Mouse (Mus musculus) bone marrow macrophage, adult 2 months (primary cell): ENCODE measurements around the gene Fdxr. TPM values are rescaled to one million over a fixed set of nuclear protein-coding genes. Genes with fewer than 3 reads are reported as not detected.
A peak's percentile ranks its signal among the peaks of the same experiment; 100 is the strongest.

Experiments used
- H3K27ac ChIP-seq: 2 replicates; pipeline ENCODE4 v1.5.1; 2012; ENCODE audit warnings: low read depth, low read length; ENCODE audit not compliant: insufficient read depth
- H3K4me1 ChIP-seq: 2 replicates; pipeline ENCODE4 v1.6.1; 2012; ENCODE audit warnings: low read length; ENCODE audit not compliant: control insufficient read depth, insufficient read depth
- H3K4me3 ChIP-seq: 2 replicates; pipeline ENCODE4 v1.5.1; 2012; ENCODE audit warnings: mild to moderate bottlenecking, low read length, moderate library complexity; ENCODE audit not compliant: insufficient read depth
- CTCF ChIP-seq: IDR thresholded peaks from 2 replicates; pipeline ENCODE4 v1.5.1; 2012; ENCODE audit warnings: low read depth, mild to moderate bottlenecking, low read length, moderate library complexity
- POLR2A ChIP-seq: IDR thresholded peaks from 2 replicates; pipeline ENCODE4 v1.6.1; 2012; ENCODE audit warnings: mild to moderate bottlenecking, low read depth, low read length, borderline replicate concordance
- polyA plus RNA-seq: library from polyadenylated mRNA; stranded (reverse); fragments of >200 nt; gene quantifications from 2 replicates; pipeline ENCODE4 v1.2.4, GENCODE M21; 2012; ENCODE audit not compliant: missing spikeins, insufficient read depth, insufficient read length

The Fdxr gene
- 7.8 and 9.6 TPM in 2 replicates for polyA plus RNA-seq

DNA sequence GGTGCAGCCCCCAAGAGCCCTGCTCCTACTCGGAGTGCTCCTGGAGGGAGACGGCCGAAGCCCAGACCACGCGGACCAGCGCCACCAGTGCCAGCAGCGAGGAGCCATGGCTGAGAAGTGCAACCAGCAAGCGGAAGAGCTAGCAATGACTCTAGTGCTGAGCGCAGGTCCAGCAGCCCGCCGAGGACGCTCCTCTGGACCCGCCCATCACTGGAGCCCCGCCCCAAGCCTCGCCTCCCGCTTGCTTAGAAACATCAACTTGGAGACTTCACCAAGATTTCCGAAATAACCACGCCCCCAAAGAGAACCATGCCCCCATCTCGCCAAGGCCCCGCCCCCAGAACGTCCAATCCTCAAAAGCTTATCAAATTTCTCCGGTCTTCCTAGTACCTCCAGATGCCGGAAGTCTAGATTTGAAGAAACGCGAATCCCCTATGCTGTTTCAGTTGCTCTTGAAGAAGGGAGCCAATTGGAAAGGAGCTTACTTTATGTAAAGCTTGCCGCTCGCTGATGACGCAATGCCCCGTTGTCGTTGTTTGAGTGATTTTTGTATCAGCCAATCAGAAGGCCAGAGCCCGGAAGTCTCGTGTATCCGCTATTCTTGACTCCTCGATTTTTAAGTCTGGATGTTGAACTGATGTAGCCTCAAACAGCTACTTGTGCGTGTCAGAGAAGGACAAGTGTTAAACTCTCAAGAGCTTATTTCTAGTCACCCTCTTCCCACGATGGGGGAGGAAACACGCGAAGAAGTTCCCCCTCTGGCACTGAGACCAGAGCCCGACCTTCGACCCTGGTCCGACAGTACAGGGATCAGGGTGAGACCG, at the start of gene Fdxr:
Gene Fdxr, minus strand, starts transcription at position 271 of the 824 bp plus-strand sequence.
- peak within 1 kb of the TSS; percentile 78 for H3K27ac ChIP-seq
- H3K4me3 ChIP-seq, result peak within 1 kb of the TSS; percentile 80
- peaks cover 24% of the 10 kb centered on the region for H3K4me1 ChIP-seq
- TF ChIP-seq POLR2A (no peak; the same call in 1 of the 2 replicates), CTCF (no peak)

DNA sequence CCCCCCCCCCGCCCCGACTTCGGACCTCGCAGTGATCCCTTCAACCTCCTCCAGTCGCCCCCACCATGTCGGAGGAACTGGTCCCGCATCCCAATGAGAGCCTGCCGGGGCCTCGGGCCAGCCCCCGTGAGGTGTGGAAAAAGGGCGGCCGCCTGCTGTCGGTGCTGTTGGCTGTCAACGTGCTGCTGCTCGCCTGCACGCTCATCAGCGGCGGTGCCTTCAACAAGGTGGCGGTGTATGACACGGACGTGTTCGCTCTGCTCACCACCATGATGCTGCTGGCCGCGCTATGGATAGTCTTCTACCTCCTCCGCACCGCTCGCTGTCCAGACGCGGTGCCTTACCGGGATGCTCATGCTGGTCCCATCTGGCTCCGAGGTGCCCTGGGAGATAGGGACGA, 46.5 kb upstream of the Fdxr start:
- TF ChIP-seq CTCF (no peak), POLR2A (no peak)
- H3K4me1 ChIP-seq, result peaks cover 9% of the 10 kb centered on the region
- H3K27ac ChIP-seq, result no peak overlapping the region
- no peak overlapping the region for H3K4me3 ChIP-seq

DNA sequence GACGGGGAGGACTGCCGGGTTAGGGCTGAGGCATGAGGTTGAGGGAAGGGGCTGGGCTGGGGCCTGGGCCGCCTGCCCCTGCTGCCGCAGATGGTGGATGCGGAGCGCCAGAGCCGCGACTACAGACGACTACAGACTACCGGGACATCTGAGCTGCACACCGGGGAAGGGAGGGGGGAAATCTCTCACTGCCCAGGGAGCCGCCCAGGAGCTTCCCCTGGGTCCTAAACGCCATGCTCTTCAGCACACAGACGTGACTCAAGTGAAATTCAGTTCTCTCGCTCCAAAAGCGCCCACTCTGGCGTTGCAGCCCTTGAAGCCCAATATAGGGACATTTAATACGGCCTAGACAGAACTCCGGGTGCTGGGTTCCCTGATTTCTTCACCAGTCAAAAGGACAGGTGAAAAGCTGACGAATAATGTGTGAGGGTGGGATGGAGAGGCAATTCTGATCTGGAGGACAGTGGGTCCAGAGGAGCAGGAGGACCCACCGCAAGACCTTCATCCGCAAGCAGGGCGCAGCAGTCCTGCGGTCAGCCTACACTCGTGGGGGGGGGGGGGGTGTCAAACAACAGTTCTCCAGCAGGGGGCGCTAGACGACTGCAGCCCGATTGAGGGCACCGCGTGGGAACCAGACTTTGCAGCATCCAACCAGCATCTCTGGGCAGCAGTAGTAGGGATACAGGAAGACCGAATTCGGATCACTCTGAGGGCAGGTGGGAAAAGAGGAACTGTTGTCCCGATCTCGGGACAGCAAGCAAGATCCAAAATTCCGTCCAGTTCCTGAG, 45.2 kb upstream of the Fdxr start, which contains the start of gene Ush1g:
Gene Ush1g, minus strand, starts transcription at position 136 of the 788 bp plus-strand sequence.
- Histone ChIP-seq H3K4me1 (0 out of 2 replicates have a peak, but pooled peaks cover 3% of the 10 kb centered on the region), H3K27ac (no peak within 1 kb of the TSS), H3K4me3 (no peak within 1 kb of the TSS)
- no peak for TF ChIP-seq POLR2A
- TF ChIP-seq CTCF, result peak; percentile 75

DNA sequence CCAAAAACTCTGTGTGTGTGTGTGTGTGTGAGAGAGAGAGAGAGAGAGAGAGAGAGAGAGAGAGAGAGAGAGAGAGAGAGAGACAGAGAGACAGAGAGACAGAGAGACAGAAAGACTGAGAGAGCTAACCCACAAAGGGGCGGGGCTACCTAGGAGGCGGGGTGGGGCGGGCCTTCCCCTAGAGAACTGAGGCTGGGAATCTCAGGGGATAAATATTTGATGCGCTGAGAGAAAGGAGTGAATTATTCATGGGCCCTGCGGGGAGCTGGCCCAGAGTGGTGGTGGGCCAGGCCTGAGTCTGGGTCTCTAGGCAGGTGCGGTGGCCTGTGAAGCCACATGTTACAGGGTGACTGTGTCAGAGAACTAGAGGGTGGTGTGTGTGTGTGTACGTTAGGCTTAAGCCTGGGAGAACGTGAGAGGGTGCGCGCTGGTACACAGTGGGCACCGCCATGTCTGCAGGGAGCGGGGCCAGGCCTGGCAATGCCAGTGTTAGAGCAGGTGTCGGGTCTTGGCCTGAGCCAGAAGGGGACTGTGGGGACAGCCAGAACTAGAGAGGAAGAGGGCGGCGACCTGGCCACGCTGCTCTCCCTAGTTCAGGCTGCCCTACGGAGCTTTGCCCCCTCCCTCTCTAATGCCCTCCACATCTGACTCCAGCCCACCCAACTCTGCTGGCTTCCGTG, 43.0 kb upstream of the Fdxr start:
- no peak overlapping the region for H3K27ac ChIP-seq
- no peaks in the 10 kb centered on the region for H3K4me1 ChIP-seq
- TF ChIP-seq POLR2A (no peak), CTCF (no peak)
- no peak overlapping the region for H3K4me3 ChIP-seq

DNA sequence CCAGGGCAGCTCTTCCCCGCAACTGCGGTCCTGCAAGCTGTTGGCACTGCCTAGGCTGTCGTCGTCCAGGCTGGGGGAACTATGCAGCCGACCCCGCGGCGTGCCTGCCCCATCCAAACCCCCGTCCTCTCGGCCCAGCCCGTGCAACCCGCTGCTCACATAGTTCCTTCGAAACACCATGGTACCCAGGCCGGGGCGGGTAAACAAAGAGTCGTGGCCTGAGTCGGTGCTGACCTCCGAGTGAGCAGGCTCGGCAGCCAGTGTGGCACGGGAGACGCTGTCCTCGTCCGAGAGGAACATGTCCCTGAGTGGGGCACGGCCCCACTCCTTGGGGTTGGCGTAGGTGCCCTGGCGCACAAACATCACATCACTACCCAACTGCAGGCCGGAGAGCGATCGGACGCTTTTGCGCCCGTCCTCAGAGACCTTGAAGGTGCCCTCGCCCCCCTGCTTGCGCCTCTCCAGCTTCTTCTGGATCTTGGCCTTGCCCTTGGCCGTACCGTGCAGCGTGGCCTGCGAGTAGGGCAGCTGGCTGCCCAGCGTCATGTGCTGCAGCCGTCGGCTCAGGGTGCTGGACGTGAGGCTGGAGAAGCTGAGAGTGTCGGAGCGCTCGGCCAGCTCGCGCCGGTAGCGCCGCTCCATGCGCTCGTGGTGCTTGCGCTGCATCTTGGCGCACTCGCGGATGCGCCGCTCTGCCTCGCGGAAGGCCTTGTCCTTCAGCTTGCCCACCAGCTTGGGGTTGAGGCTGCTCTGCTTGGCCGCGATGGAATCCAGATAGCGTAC, 41.6 kb upstream of the Fdxr start:
- no peaks in the 10 kb centered on the region for H3K4me1 ChIP-seq
- H3K4me3 ChIP-seq, result no peak overlapping the region
- H3K27ac ChIP-seq, result no peak overlapping the region
- TF ChIP-seq CTCF (no peak), POLR2A (no peak)

DNA sequence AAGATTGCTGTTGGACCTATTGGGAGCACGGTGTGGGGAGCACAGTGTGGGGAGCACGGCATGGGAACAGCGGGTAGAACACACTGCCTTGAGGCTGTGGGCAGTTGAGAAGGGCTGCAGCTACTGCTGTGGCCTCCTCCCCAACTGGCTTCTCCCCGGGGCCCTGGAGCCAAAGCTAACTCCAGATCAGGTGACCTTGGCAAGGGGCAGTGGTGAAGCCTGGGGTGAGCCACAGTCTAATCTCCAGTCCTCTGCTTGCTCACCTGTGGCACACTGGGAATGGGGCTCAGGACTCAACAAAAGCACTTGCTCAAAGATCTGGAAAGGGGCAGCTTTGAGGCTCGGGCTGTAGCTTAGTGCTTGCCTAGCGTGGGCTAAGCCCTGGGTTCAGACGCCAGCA, 40.4 kb upstream of the Fdxr start:
- H3K4me1 ChIP-seq, result no peaks in the 10 kb centered on the region

DNA sequence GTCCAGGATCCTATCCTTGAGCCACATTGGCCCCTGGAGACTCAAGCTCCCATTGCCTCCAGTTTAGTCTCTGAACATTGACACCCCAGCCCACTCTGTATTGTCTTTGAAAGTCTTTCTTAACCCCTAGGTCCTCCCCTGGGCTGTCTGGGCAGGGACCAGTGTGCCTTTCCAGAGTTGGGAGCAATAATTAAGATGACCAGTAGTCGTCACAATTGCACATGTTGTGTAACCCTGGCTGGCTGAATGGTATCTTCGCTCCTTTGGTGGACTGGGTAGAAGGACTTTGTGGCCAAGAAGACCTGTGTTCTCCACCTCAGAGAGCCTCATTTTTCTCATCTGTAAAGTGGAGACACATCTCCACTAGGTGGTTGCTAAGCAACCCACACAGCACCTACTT, 37.4 kb upstream of the Fdxr start:
- TF ChIP-seq CTCF (no peak), POLR2A (no peak)
- no peak overlapping the region for H3K27ac ChIP-seq
- H3K4me3 ChIP-seq, result no peak overlapping the region
- H3K4me1 ChIP-seq, result no peaks in the 10 kb centered on the region

More for the DNA sequence above, 40.4 kb upstream of the Fdxr start:
- TF ChIP-seq CTCF, result no peak
- TF ChIP-seq POLR2A, result no peak
- H3K4me3 ChIP-seq, result no peak overlapping the region
- H3K27ac ChIP-seq, result no peak overlapping the region

DNA sequence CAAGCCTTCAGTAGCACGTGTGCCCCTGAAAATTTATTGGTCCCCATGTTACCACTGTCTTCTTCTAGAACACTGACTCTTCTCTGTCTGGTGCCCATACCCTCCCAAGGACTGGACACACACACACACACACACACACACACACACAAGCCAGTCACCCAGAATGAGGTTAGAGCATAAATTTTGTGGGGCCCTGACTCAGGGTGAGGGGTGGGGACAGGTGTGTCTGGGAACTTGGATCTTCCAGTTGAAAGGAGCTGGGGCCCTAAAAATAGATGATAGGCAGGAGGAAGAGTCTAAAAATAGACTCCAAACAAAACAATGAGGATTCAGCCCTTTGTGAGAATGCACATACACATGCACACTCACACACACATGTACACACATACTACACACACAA, 31.9 kb upstream of the Fdxr start:
- Histone ChIP-seq H3K4me3 (no peak overlapping the region), H3K27ac (no peak overlapping the region), H3K4me1 (no peaks in the 10 kb centered on the region)
- no peak for TF ChIP-seq POLR2A
- no peak for TF ChIP-seq CTCF

DNA sequence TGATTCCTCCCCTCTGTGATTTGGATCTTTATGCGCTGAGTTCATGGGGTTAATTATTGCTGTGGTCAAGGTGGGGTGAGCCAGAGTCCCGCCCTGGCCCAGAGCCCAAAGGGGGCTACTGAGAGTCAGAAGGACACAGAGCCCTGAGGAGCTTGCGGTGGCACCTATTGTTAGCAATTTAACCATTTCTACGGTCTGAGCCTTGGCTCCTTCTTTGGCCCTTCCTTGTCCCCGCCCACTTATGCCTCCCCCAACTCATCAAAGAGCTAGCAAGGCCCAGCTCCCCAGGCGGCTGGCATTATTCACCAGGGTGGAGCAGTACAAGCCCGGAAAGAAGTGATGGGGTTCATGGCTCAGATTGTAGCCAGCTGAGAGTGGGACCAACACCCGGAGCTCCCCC, 30.0 kb upstream of the Fdxr start, which contains the start of gene Otop2:
Gene Otop2, plus strand, starts transcription at position 301 of the 400 bp plus-strand sequence.
- TF ChIP-seq CTCF, result no peak
- TF ChIP-seq POLR2A, result no peak
- no peaks in the 10 kb centered on the region for H3K4me1 ChIP-seq
- no peak within 1 kb of the TSS for H3K4me3 ChIP-seq
- no peak within 1 kb of the TSS for H3K27ac ChIP-seq
